Mouse (Mus musculus) brain, embryonic 14.5 days (tissue): ENCODE measurements around the gene Brd2. TPM values are rescaled to one million over a fixed set of nuclear protein-coding genes. Genes with fewer than 3 reads are reported as not detected.
"Not testable (repeated sequence)": the region's sequence is repeated elsewhere in the genome, so short reads cannot be mapped to it uniquely, and the experiment has no call there.

Experiments used
- DNase-seq: peaks from one replicate; pipeline ENCODE4 v3.0.0-alpha.2; 2011; ENCODE audit warnings: low read depth
- CTCF ChIP-seq: fragments of 200-500 bp; IDR thresholded peaks from 2 replicates; pipeline ENCODE4 v1.5.1; 2012; ENCODE audit warnings: inconsistent platforms, mild to moderate bottlenecking, moderate library complexity, borderline replicate concordance; ENCODE audit not compliant: insufficient read depth, insufficient read length; ENCODE audit errors: extremely low read depth
- POLR2A ChIP-seq: fragments of 200-500 bp; IDR thresholded peaks from 2 replicates; pipeline ENCODE4 v1.6.1; 2012; ENCODE audit warnings: mild to moderate bottlenecking, inconsistent platforms, borderline replicate concordance; ENCODE audit not compliant: poor library complexity, insufficient read depth, insufficient read length, severe bottlenecking; ENCODE audit errors: extremely low read depth
- polyA plus RNA-seq: library from polyadenylated mRNA; depleted of rRNA; stranded (reverse); fragments of >200 nt; gene quantifications from 2 replicates; pipeline ENCODE4 v1.2.3, GENCODE M21; 2012; rRNA removed

Brd2 gene
- 186 and 256 TPM in 2 replicates for polyA plus RNA-seq

DNA sequence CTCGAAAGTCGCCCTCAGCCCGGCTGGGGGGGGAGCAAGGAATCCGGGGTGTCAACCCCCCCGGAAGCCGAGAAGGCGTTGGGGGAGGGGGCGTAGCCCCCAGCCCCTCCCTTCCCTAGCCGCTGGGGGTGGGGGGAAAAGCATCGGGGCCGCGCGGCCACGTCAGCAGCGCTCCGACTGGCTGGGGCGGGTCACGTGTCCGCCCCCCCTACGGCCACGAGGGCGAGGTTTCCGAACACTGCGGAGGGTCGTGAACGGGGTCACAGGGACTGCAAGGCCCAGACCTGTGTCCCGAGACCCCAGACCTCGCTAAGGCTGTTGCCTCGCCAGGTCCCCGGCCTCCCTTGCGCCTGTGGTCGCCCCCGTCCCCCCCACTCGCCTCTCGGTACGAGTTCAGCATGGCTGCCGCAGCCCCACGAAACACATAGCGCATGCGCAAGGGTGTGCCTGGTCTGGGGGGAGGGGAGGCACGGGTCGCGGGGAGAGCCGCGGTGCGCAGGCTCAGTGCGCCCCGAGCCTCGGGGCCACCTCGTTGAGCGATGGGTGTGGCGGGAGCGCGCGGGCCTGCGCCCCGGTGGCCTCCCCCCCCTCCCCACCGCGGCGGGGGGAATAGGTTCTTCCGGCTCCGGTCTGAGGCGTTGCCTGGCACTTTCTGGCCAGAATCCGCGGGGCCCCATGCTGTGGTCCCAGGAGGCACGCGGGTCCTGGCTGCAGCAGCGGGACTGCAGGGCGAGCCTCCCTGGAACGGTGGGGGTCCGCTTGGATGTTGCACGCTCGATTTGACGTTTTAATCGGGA, at the start of gene Brd2:
Gene Brd2, minus strand, starts transcription at position 447 of the 797 bp plus-strand sequence.
- TF ChIP-seq CTCF (0 out of 2 replicates have a peak, but pooled peaks have one; percentile 0), POLR2A (peak; percentile 86)
- peak; percentile 98 for DNase-seq

DNA sequence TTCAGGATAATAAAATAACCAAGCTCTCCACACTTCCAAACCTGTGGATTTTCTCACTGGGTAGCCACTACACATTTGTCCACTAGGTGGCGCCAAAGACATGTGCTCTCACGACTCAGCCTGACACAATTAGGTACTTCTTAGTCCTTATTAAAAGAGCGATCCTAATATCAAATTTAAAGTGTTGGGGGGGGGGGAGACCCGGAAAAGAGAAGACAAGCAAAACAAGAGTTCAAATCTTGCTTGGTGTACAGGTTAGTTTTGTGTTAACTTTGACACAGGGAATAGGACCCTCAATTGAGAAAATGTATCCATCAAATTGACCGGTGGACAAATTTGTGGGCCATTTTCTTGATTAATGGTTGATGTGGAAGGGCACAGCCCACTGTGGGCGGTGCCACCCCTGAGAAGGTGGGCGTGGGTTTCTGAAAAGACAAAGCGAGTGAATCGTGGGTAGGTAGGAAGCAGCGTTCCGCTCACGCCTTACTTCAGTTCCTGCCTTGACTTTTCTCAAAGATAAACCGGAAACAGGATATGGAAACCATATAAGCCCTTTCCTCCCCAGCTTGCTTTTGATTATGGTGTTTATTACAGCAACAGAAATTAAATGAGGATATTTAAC, 48.6 kb upstream of the Brd2 start:
- DNase-seq = peak; percentile 81
- TF ChIP-seq CTCF = peak; percentile 88; the same call in 1 of the 2 replicates
- no peak for TF ChIP-seq POLR2A

DNA sequence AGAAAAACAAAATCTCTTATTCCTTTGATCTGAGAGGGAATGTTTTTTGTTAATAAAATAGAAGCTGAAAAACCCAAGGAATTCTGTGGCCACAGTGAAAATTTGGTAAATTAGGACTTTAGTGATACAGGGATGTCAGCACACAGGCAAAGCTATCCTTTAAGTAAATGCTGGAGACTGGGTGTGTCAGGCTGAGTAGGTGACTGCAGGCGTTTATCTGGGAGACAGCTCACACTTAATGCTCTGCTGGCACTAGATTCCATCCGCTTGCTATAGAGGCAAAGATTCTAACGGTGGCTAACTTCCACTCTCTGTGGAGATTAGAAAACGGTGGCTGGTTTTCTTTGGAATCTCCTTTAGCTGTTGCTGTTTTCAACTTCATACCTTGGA, 48.0 kb upstream of the Brd2 start:
- no peak for TF ChIP-seq CTCF
- no peak for TF ChIP-seq POLR2A
- DNase-seq = no peak

DNA sequence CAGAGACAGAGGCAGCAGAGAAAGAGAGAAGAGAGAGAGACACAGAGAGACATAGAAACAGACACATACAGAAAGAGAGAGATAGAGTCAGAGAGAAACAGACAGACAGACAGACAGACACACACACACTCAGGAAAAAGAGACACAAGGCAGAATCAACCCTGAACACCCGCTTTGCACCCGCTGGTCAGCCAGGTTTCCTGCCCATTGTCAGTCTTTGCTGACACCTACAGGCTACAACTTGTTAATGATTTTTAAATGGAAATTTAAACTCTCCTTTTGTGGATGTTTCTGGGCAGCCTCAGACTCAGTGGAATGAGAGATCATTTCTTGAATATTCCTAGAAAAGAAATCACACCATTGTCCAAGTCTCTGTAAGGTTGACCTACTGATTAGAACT, 46.8 kb upstream of the Brd2 start:
- no peak for TF ChIP-seq POLR2A
- TF ChIP-seq CTCF = peak; percentile 67
- DNase-seq = peak; percentile 66

- no peak for DNase-seq
- TF ChIP-seq POLR2A (no peak), CTCF (peak; percentile 11; the same call in 1 of the 2 replicates)
Measured at GRCm38 (mm10) chr17:34165033-34165730, 42.7 kb upstream of the Brd2 start.

DNA sequence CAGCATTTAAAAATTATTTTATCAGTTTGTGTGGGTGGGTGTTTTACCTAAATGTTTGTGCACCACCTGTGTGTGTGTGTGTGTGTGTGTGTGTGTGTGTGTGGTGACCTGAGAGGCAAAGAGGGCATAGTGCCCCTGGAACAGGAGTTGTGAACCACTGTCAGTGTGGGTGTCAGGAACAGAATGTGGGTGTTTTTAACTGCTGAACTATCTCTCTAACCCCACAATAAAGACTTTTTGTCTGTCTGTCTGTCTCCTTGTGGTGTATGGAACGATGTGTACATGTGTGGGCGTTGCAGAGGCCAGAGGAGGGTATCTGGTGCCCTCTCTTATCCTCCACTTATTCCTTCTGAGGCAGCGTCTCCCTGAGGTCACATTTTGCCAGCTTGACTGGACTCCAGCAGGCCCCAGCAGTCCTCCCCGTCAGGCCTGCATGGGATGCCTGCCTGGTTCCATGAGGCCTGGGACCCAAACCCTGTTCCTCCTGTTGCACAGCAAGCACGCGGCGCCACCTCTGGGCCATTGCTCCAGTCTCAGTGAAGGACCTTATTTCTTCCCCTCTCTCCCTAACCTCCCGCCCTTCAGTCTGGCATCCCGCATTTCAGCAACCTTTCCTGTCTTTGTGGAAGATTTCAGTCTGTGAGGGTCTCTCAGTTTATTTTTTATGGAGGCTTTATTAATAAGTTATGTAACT, 41.9 kb upstream of the Brd2 start:
- TF ChIP-seq POLR2A = no peak
- 0 out of 2 replicates have a peak, but pooled peaks have one; percentile 11 for TF ChIP-seq CTCF
- DNase-seq = no peak

DNA sequence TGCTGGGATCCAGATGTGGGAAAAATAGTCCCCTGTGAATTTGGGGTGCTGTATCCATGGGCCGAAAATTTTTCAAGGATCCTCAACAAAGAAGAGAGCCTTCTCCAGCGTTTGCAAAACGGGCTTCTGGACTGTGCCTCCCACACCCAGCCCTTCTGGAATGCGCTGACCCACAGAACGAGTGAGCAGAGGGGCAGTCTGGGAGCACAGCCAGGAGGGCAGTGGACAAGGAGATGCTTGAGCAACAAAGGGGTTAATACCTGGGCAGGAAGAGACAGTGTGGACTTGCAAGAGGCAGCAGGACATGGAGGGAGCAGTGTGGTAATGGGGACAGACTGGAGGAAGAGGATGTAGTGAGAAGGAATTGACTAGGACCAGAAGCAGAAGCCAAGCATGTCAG, 33.1 kb upstream of the Brd2 start:
- TF ChIP-seq POLR2A (no peak), CTCF (no peak)
- DNase-seq = no peak

DNA sequence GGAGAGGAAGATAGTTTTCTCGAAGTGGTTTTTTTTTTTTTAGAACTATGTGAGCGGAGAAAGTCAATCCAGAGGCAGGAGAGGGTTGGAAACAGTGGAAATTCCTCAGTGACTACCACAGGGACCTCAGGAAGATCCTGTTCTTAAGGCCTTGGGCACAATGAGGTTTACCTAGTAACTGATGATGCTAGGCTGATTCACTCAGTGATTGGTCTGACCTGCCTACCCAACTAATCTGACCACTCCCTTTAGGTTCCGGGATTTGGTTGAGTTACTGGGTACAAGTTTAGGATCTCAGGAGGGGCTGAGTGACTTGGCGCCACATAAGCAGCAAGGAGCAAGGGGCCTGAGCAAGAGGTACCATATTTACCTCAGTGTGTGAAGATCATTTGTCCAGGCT, 30.5 kb upstream of the Brd2 start, which contains the start of gene H2-DMb1:
Gene H2-DMb1, plus strand, starts transcription at position 150 of the 400 bp plus-strand sequence.
- DNase-seq = peak; percentile 56
- TF ChIP-seq POLR2A (no peak), CTCF (no peak)

- no peak for TF ChIP-seq POLR2A
- no peak for TF ChIP-seq CTCF
- no peak for DNase-seq
Measured at GRCm38 (mm10) chr17:34144960-34145371, 22.5 kb upstream of the Brd2 start.

- DNase-seq = not testable (repeated sequence)
Measured at GRCm38 (mm10) chr17:34144221-34144620, 21.8 kb upstream of the Brd2 start.

DNA sequence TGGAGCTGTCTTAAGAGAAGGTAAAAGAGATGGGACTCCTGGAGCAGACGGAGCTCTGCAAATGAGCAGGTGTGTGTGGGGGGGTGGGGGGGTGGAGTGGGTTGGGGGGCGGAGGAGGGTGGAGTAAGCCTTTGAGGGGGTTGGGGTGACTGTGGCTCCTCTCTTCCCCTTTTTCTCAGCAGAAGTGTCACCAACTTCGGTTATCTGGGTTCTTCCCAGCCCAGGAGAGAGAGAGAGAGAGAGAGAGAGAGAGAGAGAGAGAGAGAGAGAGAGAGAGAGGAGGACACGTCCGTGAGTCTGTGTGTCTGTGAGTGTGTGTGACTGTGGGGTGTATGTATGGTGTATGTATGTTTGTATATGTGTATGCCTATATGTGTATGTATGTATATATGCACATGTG, 21.0 kb upstream of the Brd2 start:
- TF ChIP-seq POLR2A = no peak
- no peak for TF ChIP-seq CTCF
- DNase-seq = no peak
